Mouse (Mus musculus) heart, adult 9 months (tissue): ENCODE measurements at regions not wholly inside any gene's neighbourhood (a gene's known extent, or its start where the extent isn't known, plus 50 kb on each side); places are given as distances from the start of the nearest gene placed in this dataset.

Experiments
- DNase-seq, 2 experiments: peaks; one replicate each; pipeline ENCODE4 v3.0.0; 2022; ENCODE audit warnings: low spot score in 2 of 2

DNA sequence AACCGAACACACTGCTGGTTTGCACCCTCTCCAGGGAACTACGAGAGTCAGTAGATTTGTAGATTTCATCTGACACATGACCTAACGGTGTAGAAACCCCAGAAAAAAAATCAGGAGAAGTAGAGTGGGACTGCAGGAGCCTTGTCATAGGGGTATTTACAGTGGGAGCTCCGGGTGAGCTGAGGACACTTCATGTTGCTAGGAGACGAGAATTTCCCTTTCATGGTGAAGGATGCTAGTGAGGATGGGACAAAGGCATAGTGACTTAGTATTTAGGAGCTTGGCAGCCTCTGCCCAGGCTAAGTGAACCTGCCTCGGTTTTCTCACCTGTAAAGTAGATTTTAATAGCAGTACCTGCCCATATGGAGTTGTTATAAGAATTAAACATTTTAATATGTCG lies 52.8 kb upstream of the Epha4 start:
- DNase-seq, result no peak
